Mouse (Mus musculus) midbrain, embryonic 13.5 days (tissue): ENCODE results near the gene Frem1. TPM values are rescaled to one million over a fixed set of nuclear protein-coding genes. Genes with fewer than 3 reads are reported as not detected.

Experiments used
- ATAC-seq: fragments of 200-750 bp; cut with Nextera tagmentation; 2 replicates; pipeline ENCODE4 v1.8.0; 2017; ENCODE audit warnings: mild to moderate bottlenecking, moderate TSS enrichment, moderate library complexity
- H3K27ac ChIP-seq: fragments of 300-500 bp; sonication (generic); 2 replicates; pipeline ENCODE4 v1.5.1; 2015; ENCODE audit warnings: inconsistent platforms, mild to moderate bottlenecking, moderate library complexity
- H3K27me3 ChIP-seq: fragments of 300-500 bp; sonication (generic); 2 replicates; pipeline ENCODE4 v1.6.1; 2015; ENCODE audit warnings: mild to moderate bottlenecking, inconsistent platforms
- H3K36me3 ChIP-seq: fragments of 300-500 bp; sonication (generic); 2 replicates; pipeline ENCODE4 v1.6.1; 2015; ENCODE audit warnings: mild to moderate bottlenecking, inconsistent platforms
- H3K4me1 ChIP-seq: fragments of 300-500 bp; sonication (generic); replicated peaks from 2 replicates; pipeline ENCODE4 v1.6.1; 2015; ENCODE audit warnings: inconsistent platforms
- H3K4me2 ChIP-seq: fragments of 300-500 bp; sonication (generic); replicated peaks from 2 replicates; pipeline ENCODE4 v1.6.1; 2015; ENCODE audit warnings: moderate library complexity, mild to moderate bottlenecking, inconsistent platforms
- H3K4me3 ChIP-seq: fragments of 300-500 bp; sonication (generic); replicated peaks from 2 replicates; pipeline ENCODE4 v1.5.1; 2015; ENCODE audit warnings: mild to moderate bottlenecking, inconsistent platforms
- H3K9ac ChIP-seq: fragments of 300-500 bp; sonication (generic); replicated peaks from 2 replicates; pipeline ENCODE4 v1.6.1; 2015; ENCODE audit warnings: mild to moderate bottlenecking, inconsistent platforms
- H3K9me3 ChIP-seq: fragments of 300-500 bp; sonication (generic); 2 replicates; pipeline ENCODE4 v1.6.1; 2016; ENCODE audit warnings: mild to moderate bottlenecking, inconsistent platforms
- WGBS: fragments of 180-500 bp; shearing (Covaris S2); methylation state at CpG from one replicate; pipeline ENCODE4 v1.1.7; 2015; 5-methylcytosine and 5-hydroxymethylcytosine counted together
- polyA plus RNA-seq: library from polyadenylated mRNA; unstranded; fragments of >200 nt; fragmentation: Nextera tagmentation; extraction: Ambion mirVana; gene quantifications from 2 replicates; pipeline ENCODE4 v1.2.1, GENCODE M21; 2015

The Frem1 gene
- polyA plus RNA-seq, 1 experiment from 2014 or later, result 2.8 TPM

- no peak overlapping the region for H3K27ac ChIP-seq
- no peaks in the 10 kb centered on the region; the same call in 1 of the 2 replicates for H3K4me1 ChIP-seq
- no peaks in the 10 kb centered on the region for H3K9me3 ChIP-seq
- no peaks in the 10 kb centered on the region for H3K36me3 ChIP-seq
- no peak for ATAC-seq
- no peak overlapping the region for H3K4me2 ChIP-seq
- H3K27me3 ChIP-seq, result no peaks in the 10 kb centered on the region
- no peak overlapping the region for H3K9ac ChIP-seq
- H3K4me3 ChIP-seq, result no peak overlapping the region
- WGBS, result 86% methylated on average over 9 of the region's 9 CpGs
These were observed 169.6 kb downstream of the Frem1 start for GRCm38 (mm10) chr4:82882500-82882899.

GRCm38 (mm10) chr4:82881366-82881765 lies 170.8 kb downstream of the Frem1 start:
- 81% methylated on average over 3 of the region's 3 CpGs for WGBS
- Histone ChIP-seq H3K4me2 (no peak overlapping the region), H3K9me3 (no peaks in the 10 kb centered on the region), H3K36me3 (no peaks in the 10 kb centered on the region), H3K9ac (no peak overlapping the region), H3K27ac (no peak overlapping the region), H3K4me1 (no peaks in the 10 kb centered on the region; the same call in 1 of the 2 replicates), H3K27me3 (no peaks in the 10 kb centered on the region), H3K4me3 (no peak overlapping the region)
- ATAC-seq, result no peak

DNA sequence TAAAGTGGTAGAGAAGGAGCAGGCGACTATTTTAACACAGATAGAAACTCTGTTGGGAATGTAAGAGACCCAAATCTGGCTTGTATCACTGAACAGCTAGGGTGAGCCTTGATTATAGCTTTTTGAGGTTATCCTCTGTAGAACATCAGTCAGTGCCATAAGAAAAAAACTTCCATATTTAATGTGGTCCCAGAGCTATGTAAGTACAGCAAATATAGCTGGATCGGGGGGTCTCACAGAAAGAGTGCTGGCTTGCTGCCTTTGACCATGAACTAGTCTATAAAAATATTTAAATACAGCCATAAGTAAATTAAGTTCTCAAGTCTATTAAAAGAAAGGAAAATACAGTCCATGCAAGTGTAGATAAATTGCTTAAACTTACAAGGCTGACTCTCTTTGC lies 171.9 kb downstream of the Frem1 start:
- no peak overlapping the region for H3K9ac ChIP-seq
- 86% methylated on average over 2 of the region's 2 CpGs for WGBS
- H3K4me1 ChIP-seq, result no peaks in the 10 kb centered on the region; the same call in 1 of the 2 replicates
- H3K9me3 ChIP-seq, result no peaks in the 10 kb centered on the region
- H3K27me3 ChIP-seq, result no peaks in the 10 kb centered on the region
- no peak overlapping the region for H3K4me3 ChIP-seq
- ATAC-seq, result no peak
- H3K4me2 ChIP-seq, result no peak overlapping the region
- H3K27ac ChIP-seq, result no peak overlapping the region
- no peaks in the 10 kb centered on the region for H3K36me3 ChIP-seq

DNA sequence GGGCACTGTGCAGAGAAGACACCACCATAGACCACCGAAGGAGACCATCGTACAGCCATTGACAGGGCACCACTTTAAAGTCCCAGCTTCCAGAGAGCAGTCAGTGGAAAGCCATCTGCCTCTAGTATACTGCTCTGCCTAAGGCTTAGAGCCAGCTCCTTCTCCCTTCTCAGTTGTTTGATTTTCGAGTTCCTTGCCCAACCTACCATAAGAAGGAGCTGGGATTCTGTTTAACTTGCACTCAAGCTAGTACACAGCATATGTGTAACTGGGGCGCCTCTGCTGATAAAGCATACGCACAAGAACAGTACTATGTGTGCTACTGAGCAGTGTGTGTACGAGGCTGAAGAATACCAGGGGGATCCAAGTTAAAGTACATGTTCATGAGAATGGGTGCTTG lies 173.0 kb downstream of the Frem1 start:
- H3K4me2 ChIP-seq, result no peak overlapping the region
- H3K36me3 ChIP-seq, result no peaks in the 10 kb centered on the region
- no peak overlapping the region for H3K27ac ChIP-seq
- ATAC-seq, result no peak
- no peak overlapping the region for H3K9ac ChIP-seq
- no peak overlapping the region for H3K4me3 ChIP-seq
- H3K4me1 ChIP-seq, result no peaks in the 10 kb centered on the region
- H3K27me3 ChIP-seq, result no peaks in the 10 kb centered on the region
- 87% methylated on average over 6 of the region's 6 CpGs for WGBS
- no peaks in the 10 kb centered on the region for H3K9me3 ChIP-seq

GRCm38 (mm10) chr4:82876656-82877055 lies 175.5 kb downstream of the Frem1 start:
- Histone ChIP-seq H3K9ac (no peak overlapping the region), H3K36me3 (no peaks in the 10 kb centered on the region), H3K27me3 (no peaks in the 10 kb centered on the region), H3K4me3 (no peak overlapping the region), H3K4me1 (peaks cover 8% of the 10 kb centered on the region; the same call in 1 of the 2 replicates), H3K9me3 (no peaks in the 10 kb centered on the region), H3K27ac (no peak overlapping the region), H3K4me2 (no peak overlapping the region)
- 83% methylated on average over 2 of the region's 2 CpGs for WGBS
- no peak for ATAC-seq

DNA sequence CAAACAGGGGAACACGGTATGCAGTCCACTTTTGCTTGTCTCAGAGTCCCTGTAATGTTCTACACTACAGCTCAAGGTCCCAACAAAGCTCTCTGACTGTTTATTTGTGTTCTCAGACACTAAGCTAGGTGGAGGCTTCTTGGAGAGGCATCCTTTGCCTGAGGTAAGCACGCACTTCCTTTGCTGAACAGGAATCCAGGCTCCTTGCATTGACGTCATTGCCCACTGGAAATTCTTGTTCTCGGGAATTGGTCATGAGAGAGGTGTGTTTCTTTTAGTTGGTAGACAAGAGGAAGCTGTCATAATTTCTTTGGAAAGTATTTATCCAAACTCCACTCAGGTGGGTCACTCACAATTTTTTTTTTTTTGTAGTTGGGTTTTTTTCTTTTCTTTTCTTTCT lies 176.6 kb downstream of the Frem1 start:
- no peak overlapping the region for H3K9ac ChIP-seq
- H3K4me2 ChIP-seq, result no peak overlapping the region
- no peak overlapping the region for H3K4me3 ChIP-seq
- H3K27me3 ChIP-seq, result no peaks in the 10 kb centered on the region
- WGBS, result 78% methylated on average over 4 of the region's 4 CpGs
- no peaks in the 10 kb centered on the region for H3K36me3 ChIP-seq
- peaks cover 8% of the 10 kb centered on the region; the same call in 1 of the 2 replicates for H3K4me1 ChIP-seq
- no peak overlapping the region for H3K27ac ChIP-seq
- H3K9me3 ChIP-seq, result no peaks in the 10 kb centered on the region
- ATAC-seq, result no peak

DNA sequence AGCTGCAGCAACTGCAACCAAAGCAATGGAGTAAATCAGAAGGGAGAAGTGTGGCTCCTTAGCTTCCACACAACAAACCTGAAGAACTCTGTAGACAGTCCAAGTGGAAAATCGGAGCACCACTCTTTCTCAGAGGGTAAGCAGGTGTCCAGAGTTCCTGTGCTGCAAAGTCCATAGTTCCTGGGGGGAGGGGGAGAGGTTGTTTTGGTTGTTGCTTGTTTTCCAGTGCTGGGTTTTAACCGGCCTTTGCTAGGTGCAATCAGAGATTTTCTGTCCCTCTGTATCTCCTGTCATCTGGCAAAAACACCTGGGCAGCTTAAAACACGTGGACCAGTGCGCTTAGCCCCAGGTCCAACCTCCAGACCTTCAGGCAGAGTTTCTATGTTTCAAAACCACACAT lies 177.3 kb downstream of the Frem1 start:
- Histone ChIP-seq H3K4me3 (no peak overlapping the region), H3K4me2 (no peak overlapping the region), H3K9ac (no peak overlapping the region), H3K36me3 (no peaks in the 10 kb centered on the region), H3K27me3 (no peaks in the 10 kb centered on the region), H3K9me3 (no peaks in the 10 kb centered on the region), H3K4me1 (peaks cover 8% of the 10 kb centered on the region; the same call in 1 of the 2 replicates), H3K27ac (no peak overlapping the region)
- ATAC-seq, result no peak
- WGBS, result 75% methylated on average over 4 of the region's 4 CpGs

DNA sequence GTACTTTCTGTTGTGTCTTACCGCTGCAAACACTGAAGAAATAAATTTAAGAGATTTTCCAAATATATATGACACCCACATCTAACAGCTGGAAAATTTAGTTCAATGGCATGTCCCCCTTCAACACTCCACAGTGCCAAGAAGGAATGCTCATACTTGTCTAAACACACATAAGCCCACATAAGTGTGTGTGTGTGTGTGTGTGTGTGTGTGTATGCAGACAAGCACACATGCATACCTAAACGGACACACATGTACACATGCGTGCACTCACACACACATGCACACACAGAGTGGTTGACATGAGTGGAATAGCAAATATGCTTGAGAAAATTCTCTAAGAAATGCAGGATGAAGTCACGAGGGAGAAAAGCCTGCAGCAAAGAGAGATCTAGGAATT lies 179.6 kb downstream of the Frem1 start:
- peaks cover 8% of the 10 kb centered on the region; the same call in 1 of the 2 replicates for H3K4me1 ChIP-seq
- H3K9ac ChIP-seq, result no peak overlapping the region
- no peaks in the 10 kb centered on the region for H3K9me3 ChIP-seq
- no peaks in the 10 kb centered on the region for H3K36me3 ChIP-seq
- no peak for ATAC-seq
- H3K27me3 ChIP-seq, result no peaks in the 10 kb centered on the region
- H3K4me3 ChIP-seq, result no peak overlapping the region
- 81% methylated on average over 4 of the region's 4 CpGs for WGBS
- no peak overlapping the region for H3K4me2 ChIP-seq
- H3K27ac ChIP-seq, result no peak overlapping the region

DNA sequence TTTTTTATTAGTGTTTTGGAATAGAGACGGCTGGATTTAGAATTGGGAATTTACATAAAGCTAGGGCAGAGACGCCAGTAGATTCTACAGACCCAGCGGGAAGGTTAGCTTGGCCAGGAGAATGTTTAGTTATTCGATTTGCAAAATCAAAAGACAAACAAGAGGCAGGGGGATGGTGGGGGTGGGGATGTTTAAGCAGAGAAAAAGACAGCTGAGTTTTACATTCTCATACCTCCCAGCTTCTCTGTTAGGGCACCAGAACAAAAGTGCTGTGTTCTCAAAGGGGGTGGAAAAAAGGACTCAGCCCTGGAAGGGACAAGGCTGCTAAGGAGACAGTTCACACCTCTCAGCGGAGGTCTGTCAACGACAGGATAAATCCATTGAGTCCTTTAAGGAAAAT lies 180.0 kb downstream of the Frem1 start:
- ATAC-seq, result no peak
- WGBS, result 24% methylated on average over 6 of the region's 6 CpGs
- no peak overlapping the region for H3K4me2 ChIP-seq
- H3K27ac ChIP-seq, result no peak overlapping the region
- H3K9ac ChIP-seq, result no peak overlapping the region
- peaks cover 8% of the 10 kb centered on the region; the same call in 1 of the 2 replicates for H3K4me1 ChIP-seq
- no peaks in the 10 kb centered on the region for H3K9me3 ChIP-seq
- no peaks in the 10 kb centered on the region for H3K36me3 ChIP-seq
- no peaks in the 10 kb centered on the region for H3K27me3 ChIP-seq
- no peak overlapping the region for H3K4me3 ChIP-seq

- ATAC-seq, result no peak
- whole genome bisulfite sequencing, result 89% methylated on average over 6 of the region's 6 CpGs
- no peaks in the 10 kb centered on the region for H3K9me3 ChIP-seq
These were observed 181.2 kb downstream of the Frem1 start for GRCm38 (mm10) chr4:82870931-82871330.

GRCm38 (mm10) chr4:82867731-82868445 lies 184.3 kb downstream of the Frem1 start:
- Histone ChIP-seq H3K4me3 (no peak overlapping the region), H3K36me3 (no peaks in the 10 kb centered on the region), H3K9ac (no peak overlapping the region), H3K4me2 (no peak overlapping the region), H3K27ac (no peak overlapping the region), H3K27me3 (no peaks in the 10 kb centered on the region), H3K9me3 (no peaks in the 10 kb centered on the region), H3K4me1 (peaks cover 8% of the 10 kb centered on the region; the same call in 1 of the 2 replicates)
- 90% methylated on average over 5 of the region's 5 CpGs for WGBS
- ATAC-seq, result no peak

More at GRCm38 (mm10) chr4:82870931-82871330, 181.2 kb downstream of the Frem1 start:
- no peaks in the 10 kb centered on the region for H3K27me3 ChIP-seq
- H3K4me2 ChIP-seq, result no peak overlapping the region
- no peak overlapping the region for H3K9ac ChIP-seq
- no peaks in the 10 kb centered on the region for H3K36me3 ChIP-seq
- H3K4me1 ChIP-seq, result peaks cover 8% of the 10 kb centered on the region; the same call in 1 of the 2 replicates
- H3K27ac ChIP-seq, result no peak overlapping the region
- H3K4me3 ChIP-seq, result no peak overlapping the region

- Histone ChIP-seq H3K27me3 (no peaks in the 10 kb centered on the region), H3K4me1 (peaks cover 2% of the 10 kb centered on the region; the same call in 1 of the 2 replicates), H3K9ac (no peak overlapping the region), H3K4me2 (no peak overlapping the region), H3K27ac (no peak overlapping the region), H3K4me3 (no peak overlapping the region), H3K36me3 (no peaks in the 10 kb centered on the region), H3K9me3 (no peaks in the 10 kb centered on the region)
- no peak for ATAC-seq
- 33% methylated on average over 4 of the region's 4 CpGs for WGBS
These were observed 185.0 kb downstream of the Frem1 start for GRCm38 (mm10) chr4:82867111-82867510.
